Mouse (Mus musculus) bone marrow, adult 2 months (tissue): ENCODE measurements around the gene Meiob.

Experiments
- CTCF ChIP-seq: fragments of 200-500 bp; IDR thresholded peaks from 2 replicates; pipeline ENCODE4 v1.5.1; 2011; ENCODE audit warnings: low read length, control low read depth; ENCODE audit not compliant: control insufficient read depth, insufficient read depth
- POLR2A ChIP-seq: fragments of 200-500 bp; IDR thresholded peaks from 2 replicates; pipeline ENCODE4 v1.6.1; 2011; ENCODE audit warnings: low read depth, mild to moderate bottlenecking, control low read depth, low read length, borderline replicate concordance; ENCODE audit not compliant: control insufficient read depth

DNA sequence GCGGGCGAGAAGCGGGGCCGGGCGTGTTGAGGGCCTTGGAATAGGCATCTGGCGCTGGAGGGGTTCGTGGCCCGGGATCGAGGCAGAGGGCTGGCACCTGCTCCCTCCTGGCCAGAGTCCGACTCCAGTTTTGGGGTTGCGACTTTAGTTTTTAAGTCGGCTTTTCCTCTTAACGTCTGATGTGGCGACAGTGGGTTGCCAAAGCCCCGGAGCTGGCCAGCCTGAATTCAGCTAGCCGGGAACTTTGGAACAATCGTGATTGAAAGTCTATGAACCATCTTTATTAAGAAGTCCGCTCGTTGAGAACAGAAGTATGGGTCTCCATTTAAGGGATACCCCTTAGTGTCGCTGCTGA, 46.7 kb downstream of the Meiob start:
- no peak for TF ChIP-seq CTCF
- no peak for TF ChIP-seq POLR2A
